Mouse (Mus musculus): Measurements from ENCODE around the gene Gm8246. TPM values are rescaled to one million over a fixed set of nuclear protein-coding genes. Genes with fewer than 3 reads are reported as not detected.

Gm8246 gene
- not detected in 2 replicates for polyA plus RNA-seq (2012; rRNA removed)

GRCm38 (mm10) chr14:5477730-5478129 lies at the start of gene Gm8246:
Gene Gm8246, minus strand, starts transcription at chr14:5477830.

GRCm38 (mm10) chr14:5501374-5501773 lies 23.7 kb upstream of the Gm8246 start, which contains the start of gene Gm3488:
Gene Gm3488, plus strand, starts transcription at chr14:5501674.

GRCm38 (mm10) chr14:5483907-5484306 lies 6.3 kb upstream of the Gm8246 start, which contains the start of gene Gm3187:
Gene Gm3187, plus strand, starts transcription at chr14:5484207.

GRCm38 (mm10) chr14:5455367-5455766 lies 22.3 kb downstream of the Gm8246 start, which contains the start of gene Gm3194:
Gene Gm3194, minus strand, starts transcription at chr14:5455467.

Other genes with a start within 250 kb of the Gm8246 start
- gene Gm3526, start 217.2 kb downstream of the Gm8246 start, polyA plus RNA-seq (2012; rRNA removed): not detected in 2 replicates
- not detected in 2 replicates for gene Gm3542, start 142.9 kb downstream of the Gm8246 start, polyA plus RNA-seq (2012; rRNA removed)
- gene Gm3500, start 88.8 kb downstream of the Gm8246 start, polyA plus RNA-seq (2012; rRNA removed): not detected in 2 replicates
- 0.16 TPM in 1 of 2 replicates, not detected in the other for gene Gm3194, start 22.4 kb downstream of the Gm8246 start, polyA plus RNA-seq (2012; rRNA removed)
- not detected in 2 replicates for gene Gm3187, start 6.4 kb upstream of the Gm8246 start, polyA plus RNA-seq (2012; rRNA removed)
- gene Gm3488, start 23.8 kb upstream of the Gm8246 start, polyA plus RNA-seq (2012; rRNA removed): not detected in 2 replicates
- not detected in 2 replicates for gene Gm3532, start 60.7 kb upstream of the Gm8246 start, polyA plus RNA-seq (2012; rRNA removed)
- gene Gm8265, start 155.2 kb upstream of the Gm8246 start, polyA plus RNA-seq (2012; rRNA removed): not detected in 2 replicates
- not detected in 2 replicates for gene Gm9603, start 209.6 kb upstream of the Gm8246 start, polyA plus RNA-seq (2012; rRNA removed)